Mouse (Mus musculus) adrenal gland, adult 18-20 months (tissue): ENCODE measurements around the gene Iffo1. TPM values are rescaled to one million over a fixed set of nuclear protein-coding genes. Genes with fewer than 3 reads are reported as not detected.

Experiments
- DNase-seq, 2 experiments: peaks; one replicate each; pipeline ENCODE4 v3.0.0; 2021 to 2022; ENCODE audit warnings: low spot score in 2 of 2
- long read RNA-seq, 2 experiments: library from polyadenylated mRNA; stranded (forward); transcript quantifications; one replicate each; pipeline ENCODE4 v2.0.0; 2021
- total RNA-seq, 2 experiments: library from RNA; stranded (reverse); gene quantifications; 1 replicate in 1 of 2; 2 replicates in 1 of 2; pipeline ENCODE4 v1.2.3; 2021

Iffo1 gene
- 10 to 100 TPM; 19.4 to 20.4 TPM for total RNA-seq
- long read RNA-seq, experiment 1, partial matches to known transcripts = 1 of 8 reads
- long read RNA-seq, experiment 1, other reads (novel, unspliced or antisense) = 6 of 8 reads
- long read RNA-seq, experiment 2, partial matches to known transcripts = 1 of 8 reads
- long read RNA-seq, experiment 2, other reads (novel, unspliced or antisense) = 7 of 8 reads

GRCm38 (mm10) chr6:125145001-125145400 is at the start of gene Iffo1:
Gene Iffo1 (plus strand): TSS chr6:125145241.
- peak; percentile 79 to 80 for DNase-seq

GRCm38 (mm10) chr6:125095391-125096278 is 49.4 kb upstream of the Iffo1 start, which contains the start of gene Chd4:
Gene Chd4 (plus strand): TSS chr6:125095981.
- peak; percentile 91 to 93 for DNase-seq

GRCm38 (mm10) chr6:125096279-125096596 is 48.8 kb upstream of the Iffo1 start:
- no peak for DNase-seq

GRCm38 (mm10) chr6:125096597-125097345 is 48.3 kb upstream of the Iffo1 start:
- DNase-seq = peak; percentile 60 to 67

- DNase-seq = no peak
Measured at GRCm38 (mm10) chr6:125097346-125097689, 47.7 kb upstream of the Iffo1 start.

- DNase-seq = no peak
Measured at GRCm38 (mm10) chr6:125097951-125098350, 47.1 kb upstream of the Iffo1 start.

GRCm38 (mm10) chr6:125098513-125098912 is 46.5 kb upstream of the Iffo1 start:
- no peak for DNase-seq

- DNase-seq = no peak
Measured at GRCm38 (mm10) chr6:125099421-125099971, 45.5 kb upstream of the Iffo1 start.

GRCm38 (mm10) chr6:125101444-125101843 is 43.6 kb upstream of the Iffo1 start:
- no peak for DNase-seq

GRCm38 (mm10) chr6:125104223-125104622 is 40.8 kb upstream of the Iffo1 start:
- no peak for DNase-seq

GRCm38 (mm10) chr6:125107705-125108104 is 37.3 kb upstream of the Iffo1 start:
- no peak for DNase-seq

GRCm38 (mm10) chr6:125109371-125109770 is 35.7 kb upstream of the Iffo1 start:
- DNase-seq = no peak

- peak in 1 of 2 experiments; percentile 26 for DNase-seq
Measured at GRCm38 (mm10) chr6:125110927-125111326, 34.1 kb upstream of the Iffo1 start.

GRCm38 (mm10) chr6:125112553-125112952 is 32.5 kb upstream of the Iffo1 start:
- no peak for DNase-seq

GRCm38 (mm10) chr6:125119387-125119786 is 25.7 kb upstream of the Iffo1 start:
- DNase-seq = no peak

- no peak for DNase-seq
Measured at GRCm38 (mm10) chr6:125128724-125129123, 16.3 kb upstream of the Iffo1 start.

- DNase-seq = no peak
Measured at GRCm38 (mm10) chr6:125129710-125130402, 15.2 kb upstream of the Iffo1 start.

- peak; percentile 79 to 85 for DNase-seq
Measured at GRCm38 (mm10) chr6:125131302-125132156, 13.5 kb upstream of the Iffo1 start, which contains the start of gene Nop2. Gene Nop2 (plus strand): TSS chr6:125131909.

GRCm38 (mm10) chr6:125132470-125132869 is 12.6 kb upstream of the Iffo1 start:
- DNase-seq = no peak
